Mouse (Mus musculus) MEL (cell line): ENCODE data around the gene Kif15. TPM values are rescaled to one million over a fixed set of nuclear protein-coding genes. Genes with fewer than 3 reads are reported as not detected.

Source experiments
- DNase-seq: peaks from one replicate; pipeline ENCODE4 v3.0.0; 2011; ENCODE audit warnings: low read depth, low spot score
- H3K27ac ChIP-seq: 2 replicates; pipeline ENCODE4 v1.5.1; 2012; ENCODE audit warnings: low read depth, mild to moderate bottlenecking, control low read depth, low read length, moderate library complexity; ENCODE audit not compliant: control insufficient read depth
- H3K27me3 ChIP-seq, 2 experiments: fragments of 150-350 bp in 1 of 2; sonication (generic) in 1 of 2; 2 replicates each; pipeline ENCODE4 v1.6.1; 2012; ENCODE audit warnings: low read length in 2 of 2, mild to moderate bottlenecking in 2 of 2, improper control_type of control experiment in 1 of 2, moderate library complexity in 1 of 2; ENCODE audit not compliant: insufficient read depth in 2 of 2, control insufficient read depth in 1 of 2
- H3K36me3 ChIP-seq, 2 experiments: 2 replicates each; pipeline ENCODE4 v1.6.1; 2012 to 2014; ENCODE audit warnings: low read length in 2 of 2, improper control_type of control experiment in 1 of 2, inconsistent platforms in 1 of 2, mild to moderate bottlenecking in 1 of 2; ENCODE audit not compliant: insufficient read depth in 2 of 2, control insufficient read depth in 1 of 2
- H3K4me1 ChIP-seq, 2 experiments: fragments of 150-350 bp in 1 of 2; sonication (generic) in 1 of 2; 2 replicates each; pipeline ENCODE4 v1.6.1; 2012; ENCODE audit warnings: low read length in 2 of 2, improper control_type of control experiment in 1 of 2, mild to moderate bottlenecking in 1 of 2; ENCODE audit not compliant: insufficient read depth in 2 of 2, control insufficient read depth in 1 of 2
- H3K4me3 ChIP-seq, 2 experiments: fragments of 150-350 bp in 1 of 2; sonication (generic) in 1 of 2; 2 replicates each; pipeline ENCODE4 v1.5.1; 2012; ENCODE audit warnings: low read depth in 2 of 2, low read length in 2 of 2, mild to moderate bottlenecking in 2 of 2, moderate library complexity in 2 of 2, control low read depth in 1 of 2, improper control_type of control experiment in 1 of 2; ENCODE audit not compliant: control insufficient read depth in 1 of 2, insufficient read depth in 1 of 2
- H3K79me2 ChIP-seq: 2 replicates; pipeline ENCODE4 v1.6.1; 2012; ENCODE audit warnings: mild to moderate bottlenecking, low read length, moderate library complexity; ENCODE audit not compliant: control insufficient read depth, poor library complexity, insufficient read depth
- H3K9ac ChIP-seq: 2 replicates; pipeline ENCODE4 v1.6.1; 2012; ENCODE audit warnings: low read depth, mild to moderate bottlenecking, control low read depth, low read length, moderate library complexity; ENCODE audit not compliant: control insufficient read depth, poor library complexity, severe bottlenecking
- H3K9me3 ChIP-seq: fragments of 150-350 bp; sonication (generic); replicated peaks from 2 replicates; pipeline ENCODE4 v1.6.1; 2012; ENCODE audit warnings: mild to moderate bottlenecking, low read length, improper control_type of control experiment, moderate library complexity; ENCODE audit not compliant: insufficient read depth
- BHLHE40 ChIP-seq: IDR thresholded peaks from 2 replicates; pipeline ENCODE4 v1.6.1; 2012; ENCODE audit warnings: low read depth, mild to moderate bottlenecking, inconsistent platforms, low read length, improper control_type of control experiment, borderline replicate concordance
- CHD1 ChIP-seq: IDR thresholded peaks from 2 replicates; pipeline ENCODE4 v1.6.1; 2012; ENCODE audit warnings: low read depth, mild to moderate bottlenecking, inconsistent platforms, low read length, improper control_type of control experiment
- CTCF ChIP-seq, 3 experiments: IDR thresholded peaks in 2 of 3; conservative IDR thresholded peaks in 1 of 3; 2 replicates each; pipeline ENCODE4 v1.5.1; 2011 to 2012; ENCODE audit warnings: low read length in 3 of 3, low read depth in 2 of 3, mild to moderate bottlenecking in 2 of 3, improper control_type of control experiment in 1 of 3, inconsistent platforms in 1 of 3, mixed read lengths in 1 of 3, moderate library complexity in 1 of 3; ENCODE audit not compliant: control insufficient read depth in 1 of 3, insufficient read depth in 1 of 3, poor library complexity in 1 of 3, severe bottlenecking in 1 of 3
- E2F4 ChIP-seq: IDR thresholded peaks from 2 replicates; pipeline ENCODE4 v1.6.1; 2011; ENCODE audit warnings: low read depth, low read length, improper control_type of control experiment, borderline replicate concordance
- ELF1 ChIP-seq: IDR thresholded peaks from 2 replicates; pipeline ENCODE4 v1.6.1; 2014; ENCODE audit warnings: low read depth, mild to moderate bottlenecking, inconsistent platforms, low read length, improper control_type of control experiment, moderate library complexity
- EP300 ChIP-seq, 2 experiments: IDR thresholded peaks; 2 replicates each; pipeline ENCODE4 v1.6.1; 2011; ENCODE audit warnings: improper control_type of control experiment in 2 of 2, low read length in 2 of 2, low read depth in 1 of 2, mild to moderate bottlenecking in 1 of 2
- ETS1 ChIP-seq: IDR thresholded peaks from 2 replicates; pipeline ENCODE4 v1.6.1; 2012; ENCODE audit warnings: low read depth, mild to moderate bottlenecking, inconsistent platforms, low read length, improper control_type of control experiment, moderate library complexity
- GABPA ChIP-seq: IDR thresholded peaks from 2 replicates; pipeline ENCODE4 v1.6.1; 2012; ENCODE audit warnings: low read depth, mild to moderate bottlenecking, inconsistent platforms, low read length, improper control_type of control experiment, moderate library complexity
- GATA1 ChIP-seq: IDR thresholded peaks from 2 replicates; pipeline ENCODE4 v1.6.1; 2011; ENCODE audit warnings: low read depth, low read length, improper control_type of control experiment
- JUND ChIP-seq: IDR thresholded peaks from 2 replicates; pipeline ENCODE4 v1.6.1; 2011; ENCODE audit warnings: low read depth, mild to moderate bottlenecking, improper control_type of control experiment, low read length
- MAFK ChIP-seq: IDR thresholded peaks from 2 replicates; pipeline ENCODE4 v1.6.1; 2011; ENCODE audit warnings: low read depth, mild to moderate bottlenecking, low read length, improper control_type of control experiment, borderline replicate concordance
- MAX ChIP-seq: IDR thresholded peaks from 2 replicates; pipeline ENCODE4 v1.6.1; 2011; ENCODE audit warnings: low read length, improper control_type of control experiment
- MAZ ChIP-seq: IDR thresholded peaks from 2 replicates; pipeline ENCODE4 v1.6.1; 2012; ENCODE audit warnings: low read depth, mild to moderate bottlenecking, inconsistent platforms, low read length, improper control_type of control experiment
- MYB ChIP-seq: IDR thresholded peaks from 2 replicates; pipeline ENCODE4 v1.6.1; 2011; ENCODE audit warnings: mild to moderate bottlenecking, low read depth, low read length, improper control_type of control experiment
- MYC ChIP-seq: IDR thresholded peaks from 2 replicates; pipeline ENCODE4 v1.6.1; 2011; ENCODE audit warnings: low read depth, mild to moderate bottlenecking, low read length, improper control_type of control experiment, moderate library complexity
- NELFE ChIP-seq: IDR thresholded peaks from 2 replicates; pipeline ENCODE4 v1.6.1; 2011; ENCODE audit warnings: low read depth, low read length, improper control_type of control experiment
- POLR2A ChIP-seq, 2 experiments: IDR thresholded peaks; 2 replicates each; pipeline ENCODE4 v1.6.1; 2011 to 2012; ENCODE audit warnings: low read length in 2 of 2, mild to moderate bottlenecking in 2 of 2, control low read depth in 1 of 2, improper control_type of control experiment in 1 of 2, low read depth in 1 of 2, moderate library complexity in 1 of 2; ENCODE audit not compliant: control insufficient read depth in 1 of 2, insufficient read depth in 1 of 2, poor library complexity in 1 of 2
- POLR2AphosphoS2 ChIP-seq: IDR thresholded peaks from 2 replicates; pipeline ENCODE4 v1.6.1; 2011; ENCODE audit warnings: low read length, improper control_type of control experiment
- POLR2AphosphoS5 ChIP-seq: IDR thresholded peaks from 2 replicates; pipeline ENCODE4 v1.6.1; 2012; ENCODE audit warnings: low read depth, borderline replicate concordance, mild to moderate bottlenecking, inconsistent platforms, low read length, moderate library complexity, mixed read lengths
- RAD21 ChIP-seq: IDR thresholded peaks from 2 replicates; pipeline ENCODE4 v1.6.1; 2011; ENCODE audit warnings: mild to moderate bottlenecking, low read depth, low read length, improper control_type of control experiment
- RCOR1 ChIP-seq: IDR thresholded peaks from 2 replicates; pipeline ENCODE4 v1.6.1; 2012; ENCODE audit warnings: low read depth, mild to moderate bottlenecking, inconsistent platforms, low read length, improper control_type of control experiment
- SIN3A ChIP-seq: IDR thresholded peaks from 2 replicates; pipeline ENCODE4 v1.6.1; 2012; ENCODE audit warnings: low read length, improper control_type of control experiment, inconsistent platforms
- SMC3 ChIP-seq: IDR thresholded peaks from 2 replicates; pipeline ENCODE4 v1.6.1; 2011; ENCODE audit warnings: low read depth, low read length, improper control_type of control experiment
- TAL1 ChIP-seq: IDR thresholded peaks from 2 replicates; pipeline ENCODE4 v1.6.1; 2012; ENCODE audit warnings: mild to moderate bottlenecking, inconsistent platforms, low read length, moderate library complexity, mixed read lengths
- TCF12 ChIP-seq: IDR thresholded peaks from 2 replicates; pipeline ENCODE4 v1.6.1; 2014; ENCODE audit warnings: low read depth, mild to moderate bottlenecking, inconsistent platforms, low read length, improper control_type of control experiment, moderate library complexity
- USF1 ChIP-seq: IDR thresholded peaks from 2 replicates; pipeline ENCODE4 v1.6.1; 2014; ENCODE audit warnings: low read depth, mild to moderate bottlenecking, inconsistent platforms, low read length, improper control_type of control experiment, moderate library complexity
- ZC3H11A ChIP-seq: IDR thresholded peaks from 2 replicates; pipeline ENCODE4 v1.6.1; 2012; ENCODE audit warnings: low read depth, mild to moderate bottlenecking, inconsistent platforms, low read length, improper control_type of control experiment
- ZKSCAN1 ChIP-seq: IDR thresholded peaks from 2 replicates; pipeline ENCODE4 v1.6.1; 2012; ENCODE audit warnings: low read depth, mild to moderate bottlenecking, inconsistent platforms, low read length, improper control_type of control experiment, moderate library complexity
- ZMIZ1 ChIP-seq: IDR thresholded peaks from 2 replicates; pipeline ENCODE4 v1.6.1; 2012; ENCODE audit warnings: low read depth, mild to moderate bottlenecking, inconsistent platforms, low read length, improper control_type of control experiment, moderate library complexity
- ZNF384 ChIP-seq: IDR thresholded peaks from 2 replicates; pipeline ENCODE4 v1.6.1; 2012; ENCODE audit warnings: low read depth, mild to moderate bottlenecking, inconsistent platforms, low read length, improper control_type of control experiment
- polyA plus RNA-seq, 2 experiments: library from polyadenylated mRNA; stranded (reverse) in 1 of 2; unstranded in 1 of 2; fragments of >175 nt in 1 of 2; fragments of >200 nt in 1 of 2; gene quantifications; 2 replicates each; pipeline versions ENCODE4 v1.2.1 to v1.2.4; 2012; ENCODE audit warnings: low replicate concordance in 2 of 2, low read depth in 1 of 2; ENCODE audit not compliant: insufficient read length in 2 of 2, insufficient read depth in 1 of 2, missing spikeins in 1 of 2
- total RNA-seq: library from RNA; depleted of rRNA; stranded (reverse); fragments of 300-350 nt; gene quantifications from 2 replicates; pipeline ENCODE4 v1.2.3, GENCODE M21; 2012

The Kif15 gene
- total and polyA plus RNA-seq, 3 experiments: 48.0 to 81.7 TPM; not detected in 1

GRCm38 (mm10) chr9:123020995-123021631 lies 70.3 kb downstream of the Kif15 start, which contains the start of gene Tmem42 (continued):
- TF ChIP-seq GABPA (no peak), POLR2AphosphoS5 (peak; percentile 71; the same call in 1 of the 2 replicates), MAX (peak; percentile 48; the same call in 1 of the 2 replicates), SIN3A (peak; percentile 79), POLR2A (IDR thresholded peaks at IDR 0.05; ENCODE audit: control insufficient read depth in 1 of 2, insufficient read depth in 1 of 2, low read depth in 1 of 2, low read length in 2 of 2, poor library complexity in 1 of 2) (peak; percentile 80 to 88), ETS1 (0 out of 2 replicates have a peak, but pooled peaks have one; percentile 57), ZMIZ1 (peak; percentile 57; the same call in 1 of the 2 replicates), ZC3H11A (peak; percentile 84), SMC3 (no peak), JUND (no peak), USF1 (no peak), RAD21 (no peak), RCOR1 (0 out of 2 replicates have a peak, but pooled peaks have one; percentile 25), GATA1 (peak; percentile 37; the same call in 1 of the 2 replicates), ZKSCAN1 (0 out of 2 replicates have a peak, but pooled peaks have one; percentile 53), POLR2AphosphoS2 (peak; percentile 77; the same call in 1 of the 2 replicates), CTCF (IDR thresholded peaks at IDR 0.05 in 2 of 3, conservative IDR thresholded peaks at IDR 0.05 in 1 of 3; ENCODE audit: control insufficient read depth in 1 of 3, insufficient read depth in 1 of 3, low read depth in 2 of 3, low read length in 3 of 3, poor library complexity in 1 of 3, severe bottlenecking in 1 of 3) (no peak), NELFE (peak; percentile 60), TCF12 (no peak; the same call in 1 of the 2 replicates), ELF1 (peak; percentile 68), MYC (peak; percentile 90), E2F4 (0 out of 2 replicates have a peak, but pooled peaks have one; percentile 33), MYB (no peak)

GRCm38 (mm10) chr9:123021636-123022379 lies 71.0 kb downstream of the Kif15 start:
- Histone ChIP-seq H3K79me2 (peaks cover 7% of the 10 kb centered on the region), H3K9me3 (no peaks in the 10 kb centered on the region), H3K4me3 (peak overlapping the region; percentile 54 to 70)
- no peak for TF ChIP-seq POLR2A (IDR thresholded peaks at IDR 0.05; ENCODE audit: control insufficient read depth in 1 of 2, insufficient read depth in 1 of 2, low read depth in 1 of 2, low read length in 2 of 2, poor library complexity in 1 of 2)
- TF ChIP-seq GABPA: no peak
- TF ChIP-seq POLR2AphosphoS5: no peak
- no peak for TF ChIP-seq EP300 (IDR thresholded peaks at IDR 0.05; ENCODE audit: low read depth in 1 of 2, low read length in 2 of 2)
- TF ChIP-seq MYB: no peak
- TF ChIP-seq ZNF384: no peak
- TF ChIP-seq POLR2AphosphoS2: no peak
- no peak for TF ChIP-seq SMC3
- no peak for TF ChIP-seq MAZ
- no peak for TF ChIP-seq CHD1
- TF ChIP-seq ZKSCAN1: no peak
- TF ChIP-seq CTCF (IDR thresholded peaks at IDR 0.05 in 2 of 3, conservative IDR thresholded peaks at IDR 0.05 in 1 of 3; ENCODE audit: control insufficient read depth in 1 of 3, insufficient read depth in 1 of 3, low read depth in 2 of 3, low read length in 3 of 3, poor library complexity in 1 of 3, severe bottlenecking in 1 of 3): peak in 1 of 3 experiments; percentile 1; a peak in 1 of 6 replicates
- TF ChIP-seq BHLHE40: no peak; the same call in 1 of the 2 replicates
- no peak for TF ChIP-seq JUND
- TF ChIP-seq RAD21: no peak
- peak; percentile 41; the same call in 1 of the 2 replicates for TF ChIP-seq USF1
- TF ChIP-seq MAFK: no peak
- TF ChIP-seq TAL1: no peak
- TF ChIP-seq, all 39 proteins: peak for 2
- H3K36me3 ChIP-seq: peaks cover 9 to 25% of the 10 kb centered on the region in 2 experiments
- H3K27ac ChIP-seq: no peak overlapping the region
- H3K4me1 ChIP-seq: peaks cover 4 to 14% of the 10 kb centered on the region in 2 experiments; a peak in 3 of 4 replicates
- H3K27me3 ChIP-seq: no peaks in the 10 kb centered on the region
- H3K9ac ChIP-seq: peak overlapping the region; percentile 50
- no peak for DNase-seq
